Mouse (Mus musculus): ENCODE data around the gene Actrt3. TPM values are rescaled to one million over a fixed set of nuclear protein-coding genes. Genes with fewer than 3 reads are reported as not detected.

The Actrt3 gene
- polyA plus RNA-seq, 1 experiment from 2014 or later, result 0.15 TPM

- 94% methylated on average over 3 of the region's 3 CpGs for WGBS
These were observed 9.3 kb upstream of the Actrt3 start for GRCm38 (mm10) chr3:30608999-30609398.

DNA sequence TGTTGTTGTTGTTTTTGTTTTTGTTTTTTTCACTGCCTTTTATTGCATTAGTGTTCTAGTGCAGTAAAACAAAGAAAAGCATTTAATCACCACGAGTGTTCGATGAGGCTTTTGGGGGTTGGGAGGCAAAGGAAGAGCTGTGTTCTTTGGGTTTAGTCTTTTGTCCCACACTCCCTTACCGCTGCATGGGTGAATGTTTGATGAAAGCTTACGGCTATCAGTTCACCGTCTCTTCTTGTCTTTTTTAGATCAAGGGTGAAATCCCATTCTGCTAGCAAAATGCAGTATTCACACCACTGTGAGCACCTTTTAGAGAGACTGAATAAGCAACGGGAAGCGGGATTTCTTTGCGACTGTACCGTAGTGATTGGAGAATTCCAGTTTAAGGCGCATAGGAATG, 3.5 kb upstream of the Actrt3 start:
- Histone ChIP-seq H3K9me3 (ENCODE audit: control insufficient read depth, low read length) (no peaks in the 10 kb centered on the region), H3K27ac (ENCODE audit: low read depth, low read length) (no peak overlapping the region), H3K9ac (ENCODE audit: low read length) (peak overlapping the region; percentile 86), H3K4me2 (peak overlapping the region; percentile 80), H3K4me3 (ENCODE audit: low read depth, low read length) (peak overlapping the region; percentile 88), H3K27me3 (ENCODE audit: control insufficient read depth, insufficient read depth, low read length) (no peaks in the 10 kb centered on the region), H3K36me3 (ENCODE audit: control insufficient read depth, insufficient read depth, low read length) (peaks cover 6% of the 10 kb centered on the region; the same call in 1 of the 2 replicates), H3K4me1 (ENCODE audit: control insufficient read depth, insufficient read depth, low read length) (peaks cover 8% of the 10 kb centered on the region)
- no peak for ATAC-seq (ENCODE audit: low FRiP score)
- DNase-seq (ENCODE audit: low spot score, missing footprints), result peak; percentile 64
- WGBS, result 35% methylated on average over 10 of the region's 10 CpGs

More at GRCm38 (mm10) chr3:30608999-30609398, 9.3 kb upstream of the Actrt3 start:
- H3K4me1 ChIP-seq (ENCODE audit: control insufficient read depth, insufficient read depth, low read length), result no peaks in the 10 kb centered on the region
- peaks cover 21% of the 10 kb centered on the region for H3K36me3 ChIP-seq (ENCODE audit: control insufficient read depth, insufficient read depth, low read length)
- no peaks in the 10 kb centered on the region for H3K9me3 ChIP-seq (ENCODE audit: control insufficient read depth, low read length)
- DNase-seq (ENCODE audit: low spot score, missing footprints), result no peak
- no peak overlapping the region for H3K9ac ChIP-seq (ENCODE audit: low read length)
- H3K4me3 ChIP-seq (ENCODE audit: low read depth, low read length), result no peak overlapping the region
- no peaks in the 10 kb centered on the region for H3K27me3 ChIP-seq (ENCODE audit: control insufficient read depth, insufficient read depth, low read length)
- ATAC-seq (ENCODE audit: low FRiP score), result no peak
- H3K27ac ChIP-seq (ENCODE audit: low read depth, low read length), result no peak overlapping the region
- no peak overlapping the region for H3K4me2 ChIP-seq

DNA sequence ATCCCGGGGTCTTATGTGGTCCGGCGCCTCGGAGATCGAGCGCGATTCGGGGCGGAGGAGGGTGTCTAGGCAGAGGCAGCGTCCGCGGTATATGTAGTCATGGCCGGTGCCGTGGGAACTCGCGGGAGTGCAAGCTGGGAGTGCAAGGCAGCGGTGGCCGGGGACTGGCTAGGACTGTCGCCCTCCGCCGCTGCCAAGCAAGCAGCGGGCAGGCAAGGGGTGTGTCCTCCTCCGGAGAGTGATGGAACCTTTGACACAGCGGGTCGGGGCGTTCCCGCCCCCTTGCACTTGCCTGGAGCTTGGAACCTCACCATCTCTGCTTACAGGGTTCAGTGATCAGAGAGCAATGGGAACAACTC, 3.0 kb upstream of the Actrt3 start:
- H3K9ac ChIP-seq (ENCODE audit: low read length), result peak overlapping the region; percentile 86
- H3K36me3 ChIP-seq (ENCODE audit: control insufficient read depth, insufficient read depth, low read length), result peaks cover 4% of the 10 kb centered on the region; the same call in 1 of the 2 replicates
- peak; percentile 70 for ATAC-seq (ENCODE audit: low FRiP score)
- no peaks in the 10 kb centered on the region for H3K27me3 ChIP-seq (ENCODE audit: control insufficient read depth, insufficient read depth, low read length)
- DNase-seq (ENCODE audit: low spot score, missing footprints), result no peak
- WGBS, result under 1% methylated on average over 27 of the region's 27 CpGs
- peaks cover 8% of the 10 kb centered on the region for H3K4me1 ChIP-seq (ENCODE audit: control insufficient read depth, insufficient read depth, low read length)
- H3K9me3 ChIP-seq (ENCODE audit: control insufficient read depth, low read length), result no peaks in the 10 kb centered on the region
- H3K27ac ChIP-seq (ENCODE audit: low read depth, low read length), result peak overlapping the region; percentile 94
- peak overlapping the region; percentile 88 for H3K4me3 ChIP-seq (ENCODE audit: low read depth, low read length)
- H3K4me2 ChIP-seq, result peak overlapping the region; percentile 80

DNA sequence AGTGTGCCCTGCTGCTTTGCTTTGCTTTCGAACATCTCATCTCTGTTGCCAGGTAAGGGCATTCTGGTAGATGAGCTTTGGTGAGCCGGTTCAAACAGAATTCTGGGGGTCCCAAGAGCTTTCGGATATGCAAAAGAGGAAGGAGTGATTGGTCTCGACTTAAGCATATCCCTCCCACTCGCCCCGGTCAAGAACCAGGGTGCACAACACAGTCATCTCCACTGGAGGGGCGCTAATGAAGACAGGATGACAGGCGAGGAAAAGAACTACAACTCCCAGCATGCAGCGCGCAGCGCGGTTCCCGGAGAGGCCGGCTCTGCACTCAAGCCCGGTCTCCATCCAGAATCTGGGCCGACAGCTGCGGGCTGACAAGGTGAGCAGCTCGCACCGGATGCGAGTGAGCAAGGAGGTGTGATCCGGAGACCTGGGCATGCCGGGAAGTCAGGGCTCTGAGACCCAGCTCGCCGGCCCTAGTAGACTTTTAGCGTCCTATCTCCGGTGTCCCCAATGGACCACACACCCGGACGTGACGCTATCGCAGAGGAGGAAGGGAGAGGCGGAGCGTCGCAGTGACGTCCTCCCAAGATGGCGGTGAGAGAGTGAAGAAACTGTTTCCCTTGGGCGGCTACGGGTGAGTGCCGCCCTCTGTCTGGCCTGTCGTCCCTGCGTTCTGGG, 2.5 kb upstream of the Actrt3 start, which contains the start of gene Mynn:
Gene Mynn, plus strand, starts transcription at position 1 of the 675 bp plus-strand sequence.
- peaks cover 8% of the 10 kb centered on the region for H3K4me1 ChIP-seq (ENCODE audit: control insufficient read depth, insufficient read depth, low read length)
- no peaks in the 10 kb centered on the region; the same call in 1 of the 2 replicates for H3K36me3 ChIP-seq (ENCODE audit: control insufficient read depth, insufficient read depth, low read length)
- H3K4me3 ChIP-seq (ENCODE audit: low read depth, low read length), result peak within 1 kb of the TSS; percentile 88
- under 1% methylated on average over 40 of the region's 40 CpGs for WGBS
- ATAC-seq (ENCODE audit: low FRiP score) (peak; percentile 95), DNase-seq (ENCODE audit: low spot score, missing footprints) (peak; percentile 100)
- peak within 1 kb of the TSS; percentile 86 for H3K9ac ChIP-seq (ENCODE audit: low read length)
- H3K9me3 ChIP-seq (ENCODE audit: control insufficient read depth, low read length), result no peaks in the 10 kb centered on the region
- no peaks in the 10 kb centered on the region for H3K27me3 ChIP-seq (ENCODE audit: control insufficient read depth, insufficient read depth, low read length)
- peak within 1 kb of the TSS; percentile 94 for H3K27ac ChIP-seq (ENCODE audit: low read depth, low read length)
- H3K4me2 ChIP-seq, result peak within 1 kb of the TSS; percentile 80

DNA sequence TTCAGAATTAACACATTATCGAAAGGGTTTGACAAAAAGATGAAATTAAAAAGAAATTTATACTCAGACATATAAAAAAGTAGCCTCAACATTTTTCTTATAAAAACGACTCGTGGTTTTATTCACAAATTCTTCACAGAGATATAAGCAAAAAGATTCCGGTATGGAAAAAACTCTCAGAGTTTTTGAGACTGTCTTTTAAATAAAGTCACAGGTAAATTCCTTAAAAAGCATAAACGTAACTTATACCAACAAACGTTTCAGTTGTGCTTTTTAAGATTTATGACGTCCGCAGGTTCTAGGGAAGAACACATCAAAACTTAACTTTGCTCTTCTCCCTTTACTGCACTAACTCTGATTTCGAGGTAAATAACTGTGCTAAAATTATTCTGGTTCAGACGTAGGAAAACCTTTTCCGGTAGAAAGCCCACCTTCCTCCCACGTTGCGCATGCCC, 1.9 kb upstream of the Actrt3 start:
- no peak for ATAC-seq (ENCODE audit: low FRiP score)
- H3K27ac ChIP-seq (ENCODE audit: low read depth, low read length), result peak overlapping the region; percentile 94
- H3K4me1 ChIP-seq (ENCODE audit: control insufficient read depth, insufficient read depth, low read length), result peaks cover 8% of the 10 kb centered on the region
- peak overlapping the region; percentile 88 for H3K4me3 ChIP-seq (ENCODE audit: low read depth, low read length)
- 1% methylated on average over 13 of the region's 13 CpGs for WGBS
- no peaks in the 10 kb centered on the region for H3K27me3 ChIP-seq (ENCODE audit: control insufficient read depth, insufficient read depth, low read length)
- 0 out of 2 replicates have a peak overlapping the region, but pooled peaks have one; percentile 1 for H3K9ac ChIP-seq (ENCODE audit: low read length)
- H3K9me3 ChIP-seq (ENCODE audit: control insufficient read depth, low read length), result no peaks in the 10 kb centered on the region
- H3K4me2 ChIP-seq, result peak overlapping the region; percentile 80
- no peaks in the 10 kb centered on the region for H3K36me3 ChIP-seq (ENCODE audit: control insufficient read depth, insufficient read depth, low read length)
- DNase-seq (ENCODE audit: low spot score, missing footprints), result no peak

DNA sequence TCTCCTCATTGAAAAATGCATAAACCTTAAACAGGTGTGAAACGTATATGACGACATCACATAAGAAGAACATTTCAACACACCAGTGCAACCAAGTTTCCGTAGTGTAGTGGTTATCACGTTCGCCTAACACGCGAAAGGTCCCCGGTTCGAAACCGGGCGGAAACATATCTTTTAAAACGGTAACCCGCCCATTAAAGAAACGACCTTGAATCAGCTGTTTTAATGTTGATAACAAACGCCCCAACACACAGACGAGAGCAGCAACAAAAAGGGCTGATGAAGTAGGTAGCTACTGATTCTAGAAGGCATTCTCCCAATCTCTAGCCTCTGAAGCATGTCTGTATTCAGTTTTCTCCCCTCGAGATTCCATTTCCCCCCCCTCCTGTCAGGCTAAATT, 1.4 kb upstream of the Actrt3 start:
- Histone ChIP-seq H3K27ac (ENCODE audit: low read depth, low read length) (no peak overlapping the region), H3K4me2 (peak overlapping the region; percentile 80), H3K36me3 (ENCODE audit: control insufficient read depth, insufficient read depth, low read length) (no peaks in the 10 kb centered on the region), H3K9ac (ENCODE audit: low read length) (no peak overlapping the region), H3K27me3 (ENCODE audit: control insufficient read depth, insufficient read depth, low read length) (no peaks in the 10 kb centered on the region), H3K4me3 (ENCODE audit: low read depth, low read length) (peak overlapping the region; percentile 56), H3K4me1 (ENCODE audit: control insufficient read depth, insufficient read depth, low read length) (peaks cover 8% of the 10 kb centered on the region), H3K9me3 (ENCODE audit: control insufficient read depth, low read length) (no peaks in the 10 kb centered on the region)
- DNase-seq (ENCODE audit: low spot score, missing footprints), result peak; percentile 99
- WGBS, result under 1% methylated on average over 17 of the region's 17 CpGs
- ATAC-seq (ENCODE audit: low FRiP score), result peak; percentile 17

GRCm38 (mm10) chr3:30600717-30601116, 978 bp upstream of the Actrt3 start:
- under 1% methylated on average over 14 of the region's 14 CpGs for WGBS
- Histone ChIP-seq H3K9ac (ENCODE audit: low read length) (peak overlapping the region; percentile 57), H3K4me2 (peak overlapping the region; percentile 80), H3K27me3 (ENCODE audit: control insufficient read depth, insufficient read depth, low read length) (no peaks in the 10 kb centered on the region), H3K9me3 (ENCODE audit: control insufficient read depth, low read length) (no peaks in the 10 kb centered on the region), H3K4me1 (ENCODE audit: control insufficient read depth, insufficient read depth, low read length) (peaks cover 8% of the 10 kb centered on the region), H3K27ac (ENCODE audit: low read depth, low read length) (no peak overlapping the region), H3K36me3 (ENCODE audit: control insufficient read depth, insufficient read depth, low read length) (no peaks in the 10 kb centered on the region), H3K4me3 (ENCODE audit: low read depth, low read length) (peak overlapping the region; percentile 56)
- DNase-seq (ENCODE audit: low spot score, missing footprints), result no peak
- peak; percentile 10; the same call in 1 of the 2 replicates for ATAC-seq (ENCODE audit: low FRiP score)

GRCm38 (mm10) chr3:30597271-30597670, 2.5 kb downstream of the Actrt3 start:
- no peaks in the 10 kb centered on the region; the same call in 1 of the 2 replicates for H3K4me1 ChIP-seq (ENCODE audit: control insufficient read depth, insufficient read depth, low read length)
- H3K36me3 ChIP-seq (ENCODE audit: control insufficient read depth, insufficient read depth, low read length), result no peaks in the 10 kb centered on the region
- no peaks in the 10 kb centered on the region for H3K9me3 ChIP-seq (ENCODE audit: control insufficient read depth, low read length)
- H3K4me3 ChIP-seq (ENCODE audit: low read depth, low read length), result no peak overlapping the region
- H3K27ac ChIP-seq (ENCODE audit: low read depth, low read length), result no peak overlapping the region
- no peaks in the 10 kb centered on the region for H3K27me3 ChIP-seq (ENCODE audit: control insufficient read depth, insufficient read depth, low read length)
- ATAC-seq (ENCODE audit: low FRiP score) (no peak), DNase-seq (ENCODE audit: low spot score, missing footprints) (no peak)
- H3K9ac ChIP-seq (ENCODE audit: low read length), result no peak overlapping the region
- H3K4me2 ChIP-seq, result no peak overlapping the region
- WGBS, result 78% methylated on average over 7 of the region's 7 CpGs

- no peaks in the 10 kb centered on the region for H3K27me3 ChIP-seq (ENCODE audit: control insufficient read depth, insufficient read depth, low read length)
- peak; percentile 96 for DNase-seq (ENCODE audit: low spot score, missing footprints)
- WGBS, result under 1% methylated on average over 62 of the region's 62 CpGs
- ATAC-seq (ENCODE audit: low FRiP score), result peak; percentile 82
- H3K9ac ChIP-seq (ENCODE audit: low read length), result peak overlapping the region; percentile 80
- peak overlapping the region; percentile 67 for H3K4me3 ChIP-seq (ENCODE audit: low read depth, low read length)
- H3K4me2 ChIP-seq, result peak overlapping the region; percentile 70
- no peaks in the 10 kb centered on the region for H3K36me3 ChIP-seq (ENCODE audit: control insufficient read depth, insufficient read depth, low read length)
- no peaks in the 10 kb centered on the region; the same call in 1 of the 2 replicates for H3K4me1 ChIP-seq (ENCODE audit: control insufficient read depth, insufficient read depth, low read length)
- H3K27ac ChIP-seq (ENCODE audit: low read depth, low read length), result 0 out of 2 replicates have a peak overlapping the region, but pooled peaks have one; percentile 35
- H3K9me3 ChIP-seq (ENCODE audit: control insufficient read depth, low read length), result no peaks in the 10 kb centered on the region
These were observed 4.5 kb downstream of the Actrt3 start for GRCm38 (mm10) chr3:30595111-30595832.
